In the genomic region with DNA sequence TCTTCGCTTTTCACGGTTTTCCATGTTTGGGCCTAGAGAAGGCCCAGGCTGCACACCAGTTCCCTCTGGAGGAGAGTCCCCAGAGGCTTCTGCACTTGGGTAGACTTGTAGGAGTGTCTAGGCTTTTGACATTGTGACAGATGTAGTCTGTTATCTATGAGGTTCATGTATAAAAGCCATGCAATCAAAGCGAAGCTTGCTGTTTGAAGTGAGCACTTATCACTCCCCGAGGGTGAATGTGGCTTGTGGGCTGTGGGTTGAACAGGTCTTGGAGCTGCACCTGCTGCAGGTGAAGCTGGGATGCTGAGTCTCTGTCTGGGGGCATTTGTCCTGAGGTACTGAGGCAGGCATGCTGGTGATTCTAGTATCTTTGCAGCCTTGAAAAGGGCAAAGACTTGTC, we compare ENCODE assay signal across 15 mouse cellular contexts. TPM values are rescaled to one million over a fixed set of nuclear protein-coding genes. Genes with fewer than 3 reads are reported as not detected.
DNase-seq lines count a peak whose midpoint lies in the region; ATAC-seq and TF ChIP-seq lines count a peak whose summit lies in the region.
"Had no signal": no experiment of that assay in that cellular context is flagged by ENCODE, and none has a peak within 500 bp of the region (broad histone marks: within the 10 kb centered on the region; RNA-seq: fewer than 3 reads in every experiment).

No protein-coding gene starts in this region.

- peak overlapping the region; percentile 73 for H3K27ac ChIP-seq in hindbrain, embryonic 13.5 days
- H3K27ac ChIP-seq in hindbrain, embryonic 12.5 days: no peak overlapping the region
- H3K27ac ChIP-seq in neural tube, embryonic 12.5 days: 0 out of 2 replicates have a peak overlapping the region, but pooled peaks have one; percentile 32
- peak overlapping the region; percentile 60 for H3K27ac ChIP-seq in hindbrain, postnatal 0 days
- H3K27ac ChIP-seq: heart, embryonic 15.5 days had no signal

- no peak for TF ChIP-seq CTCF in hindbrain, postnatal 0 days (IDR thresholded peaks at IDR 0.05; ENCODE audit: low read depth)

- H3K4me3 ChIP-seq in hindbrain, embryonic 13.5 days: no peak overlapping the region
- H3K4me3 ChIP-seq in hindbrain, embryonic 12.5 days: no peak overlapping the region
- H3K4me3 ChIP-seq in neural tube, embryonic 12.5 days: no peak overlapping the region
- H3K4me3 ChIP-seq in hindbrain, postnatal 0 days (ENCODE audit: low read length): no peak overlapping the region
- H3K4me3 ChIP-seq: heart, embryonic 15.5 days had no signal

- no peaks in the 10 kb centered on the region for H3K27me3 ChIP-seq in hindbrain, embryonic 13.5 days
- no peaks in the 10 kb centered on the region for H3K27me3 ChIP-seq in hindbrain, embryonic 12.5 days
- no peaks in the 10 kb centered on the region for H3K27me3 ChIP-seq in neural tube, embryonic 12.5 days (replicated peaks)
- H3K27me3 ChIP-seq in hindbrain, postnatal 0 days (ENCODE audit: insufficient read depth, low read length): no peaks in the 10 kb centered on the region
- H3K27me3 ChIP-seq: heart, embryonic 15.5 days had no signal

- peaks cover 59% of the 10 kb centered on the region for H3K4me1 ChIP-seq in hindbrain, embryonic 13.5 days (replicated peaks)
- peaks cover 47% of the 10 kb centered on the region for H3K4me1 ChIP-seq in hindbrain, embryonic 12.5 days
- peaks cover 45% of the 10 kb centered on the region for H3K4me1 ChIP-seq in neural tube, embryonic 12.5 days
- peaks cover 18% of the 10 kb centered on the region for H3K4me1 ChIP-seq in hindbrain, postnatal 0 days (ENCODE audit: insufficient read depth, low read length)

- no peak overlapping the region for H3K4me2 ChIP-seq in hindbrain, embryonic 13.5 days
- no peak overlapping the region for H3K4me2 ChIP-seq in hindbrain, embryonic 12.5 days (replicated peaks)
- H3K4me2 ChIP-seq in neural tube, embryonic 12.5 days (replicated peaks): no peak overlapping the region
- no peak overlapping the region for H3K4me2 ChIP-seq in hindbrain, postnatal 0 days (ENCODE audit: low read depth, low read length)
- H3K4me2 ChIP-seq: heart, embryonic 15.5 days had no signal

- H3K9ac ChIP-seq in hindbrain, embryonic 13.5 days: no peak overlapping the region
- no peak overlapping the region for H3K9ac ChIP-seq in hindbrain, embryonic 12.5 days
- no peak overlapping the region for H3K9ac ChIP-seq in neural tube, embryonic 12.5 days
- H3K9ac ChIP-seq in hindbrain, postnatal 0 days (replicated peaks; ENCODE audit: low read length): no peak overlapping the region
- H3K9ac ChIP-seq: heart, embryonic 15.5 days had no signal

- no peak for ATAC-seq in hindbrain, embryonic 13.5 days (ENCODE audit: low FRiP score)
- no peak for ATAC-seq in hindbrain, embryonic 12.5 days (ENCODE audit: low FRiP score)
- ATAC-seq in neural tube, embryonic 12.5 days (ENCODE audit: low FRiP score, low read depth): no peak
- no peak for ATAC-seq in hindbrain, postnatal 0 days
- peak; percentile 76 for ATAC-seq in megakaryocyte-erythroid progenitor cell, adult 5-6 weeks (replicated peaks; ENCODE audit: low FRiP score, low TSS enrichment, poor library complexity, severe bottlenecking)

- DNase-seq in neural tube, embryonic 10.5 days (ENCODE audit: extremely low spot score, low spot score): no peak
- no peak for DNase-seq in hindbrain, postnatal 0 days (ENCODE audit: low spot score)
- DNase-seq in embryo, embryonic 10.5 days (ENCODE audit: low spot score): no peak
- DNase-seq: cerebellum, adult 8-10 months; layer of hippocampus, adult 9-11 months; right cerebral cortex, postnatal 4 days had no signal

- H3K9me3 ChIP-seq in hindbrain, embryonic 13.5 days: no peaks in the 10 kb centered on the region
- H3K9me3 ChIP-seq in hindbrain, embryonic 12.5 days (replicated peaks): no peaks in the 10 kb centered on the region
- H3K9me3 ChIP-seq in neural tube, embryonic 12.5 days: no peaks in the 10 kb centered on the region
- no peaks in the 10 kb centered on the region for H3K9me3 ChIP-seq in hindbrain, postnatal 0 days (ENCODE audit: low read length)
- H3K9me3 ChIP-seq: heart, embryonic 15.5 days had no signal

- H3K36me3 ChIP-seq in hindbrain, embryonic 13.5 days: no peaks in the 10 kb centered on the region
- H3K36me3 ChIP-seq in hindbrain, embryonic 12.5 days: peaks cover 3% of the 10 kb centered on the region; the same call in 1 of the 2 replicates
- H3K36me3 ChIP-seq in neural tube, embryonic 12.5 days: no peaks in the 10 kb centered on the region
- no peaks in the 10 kb centered on the region for H3K36me3 ChIP-seq in hindbrain, postnatal 0 days (ENCODE audit: insufficient read depth, low read length)
- H3K36me3 ChIP-seq: heart, embryonic 15.5 days had no signal

- 79% methylated on average over 4 of the region's 4 CpGs for WGBS in hindbrain, embryonic 13.5 days
- 80% methylated on average over 4 of the region's 4 CpGs for WGBS in hindbrain, embryonic 12.5 days
- WGBS in neural tube, embryonic 12.5 days: 63% methylated on average over 4 of the region's 4 CpGs
- WGBS in hindbrain, postnatal 0 days: 79% methylated on average over 4 of the region's 4 CpGs

RNA-seq across cellular contexts. Expression of gene Banp, which starts 19.0 kb away (rescaled TPM):
- 50.3 and 59.0 TPM in 2 replicates for polyA plus RNA-seq in hindbrain, embryonic 13.5 days (2015; fragmentation: Nextera tagmentation; extraction: Ambion mirVana)
- 48.3 and 57.3 TPM in 2 replicates for polyA plus RNA-seq in hindbrain, embryonic 12.5 days (2016; fragmentation: Nextera tagmentation; extraction: Ambion mirVana)
- polyA plus RNA-seq in neural tube, embryonic 12.5 days (2016; fragmentation: Nextera tagmentation; extraction: Ambion mirVana): 54.9 and 55.5 TPM in 2 replicates
- 59.7 and 62.5 TPM in 2 replicates for total RNA-seq in hindbrain, postnatal 0 days (2014; rRNA removed)
- polyA plus RNA-seq in hindbrain, postnatal 0 days (2015; fragmentation: Nextera tagmentation; extraction: Ambion mirVana): 22.5 and 22.8 TPM in 2 replicates
- total RNA-seq in megakaryocyte-erythroid progenitor cell, adult 5-6 weeks (2014; fragmentation: Nextera tagmentation): 18.4 and 22.9 TPM in 2 replicates
- total RNA-seq in megakaryocyte-erythroid progenitor cell, adult 5-6 weeks (2017): 10.8 and 17.3 TPM in 2 replicates

RNA-seq across cellular contexts. Expression of gene Car5a, which starts 23.8 kb away (rescaled TPM):
- polyA plus RNA-seq in hindbrain, embryonic 13.5 days (2015; fragmentation: Nextera tagmentation; extraction: Ambion mirVana): 0.19 and 0.43 TPM in 2 replicates
- 0.18 TPM in 1 of 2 replicates, not detected in the other for polyA plus RNA-seq in hindbrain, embryonic 12.5 days (2016; fragmentation: Nextera tagmentation; extraction: Ambion mirVana)
- polyA plus RNA-seq in neural tube, embryonic 12.5 days (2016; fragmentation: Nextera tagmentation; extraction: Ambion mirVana): 0.19 and 0.32 TPM in 2 replicates
- total RNA-seq in hindbrain, postnatal 0 days (2014; rRNA removed): 0.42 TPM in 1 of 2 replicates, not detected in the other
- 0.23 and 0.50 TPM in 2 replicates for polyA plus RNA-seq in hindbrain, postnatal 0 days (2015; fragmentation: Nextera tagmentation; extraction: Ambion mirVana)
- total RNA-seq in megakaryocyte-erythroid progenitor cell, adult 5-6 weeks (2014; fragmentation: Nextera tagmentation): not detected in 2 replicates
- not detected in 2 replicates for total RNA-seq in megakaryocyte-erythroid progenitor cell, adult 5-6 weeks (2017)
- total RNA-seq: megakaryocyte, adult 5-6 weeks; neutrophil, adult 5-6 weeks had no signal
- polyA plus RNA-seq: embryonic facial prominence, embryonic 14.5 days; heart, embryonic 15.5 days; limb, embryonic 14.5 days had no signal
